Mouse (Mus musculus): ENCODE data around the gene Ablim2. TPM values are rescaled to one million over a fixed set of nuclear protein-coding genes. Genes with fewer than 3 reads are reported as not detected.

The Ablim2 gene
- polyA plus RNA-seq, 1 experiment from 2014 or later, result 32.6 TPM

DNA sequence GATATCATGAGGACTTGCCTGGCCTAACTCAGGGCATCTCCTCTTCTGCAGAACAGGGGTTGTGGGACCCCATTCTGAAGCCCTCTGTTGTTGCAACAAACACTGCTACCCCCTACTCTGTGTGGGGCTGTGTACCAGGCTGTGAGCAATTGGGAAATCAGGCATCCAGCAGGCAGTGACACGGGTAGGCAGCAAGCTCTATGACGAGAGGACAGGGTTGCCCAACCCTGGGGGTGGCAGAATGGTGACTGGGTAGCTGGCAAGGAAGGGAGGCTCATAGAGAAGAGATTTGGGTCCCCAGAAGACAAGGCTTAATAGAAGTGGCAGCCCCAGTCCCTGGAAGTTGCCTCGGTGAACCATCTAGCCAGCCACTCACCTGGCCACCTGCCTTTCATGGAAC is 31.8 kb upstream of the Ablim2 start:
- ATAC-seq (ENCODE audit: low FRiP score, low read depth), result no peak
- Histone ChIP-seq H3K4me3 (no peak overlapping the region), H3K27me3 (no peaks in the 10 kb centered on the region), H3K36me3 (no peaks in the 10 kb centered on the region), H3K4me1 (replicated peaks) (no peaks in the 10 kb centered on the region), H3K9ac (no peak overlapping the region), H3K9me3 (no peaks in the 10 kb centered on the region), H3K27ac (replicated peaks) (no peak overlapping the region), H3K4me2 (no peak overlapping the region)
- WGBS, result 77% methylated on average over 3 of the region's 3 CpGs

- Histone ChIP-seq H3K4me2 (peak overlapping the region; percentile 18; the same call in 1 of the 2 replicates), H3K9ac (no peak overlapping the region), H3K4me1 (replicated peaks) (no peaks in the 10 kb centered on the region), H3K9me3 (no peaks in the 10 kb centered on the region), H3K27me3 (no peaks in the 10 kb centered on the region), H3K27ac (replicated peaks) (no peak overlapping the region), H3K36me3 (no peaks in the 10 kb centered on the region), H3K4me3 (no peak overlapping the region)
- no peak for ATAC-seq (ENCODE audit: low FRiP score, low read depth)
- WGBS, result 92% methylated on average over 5 of the region's 5 CpGs
These were observed 30.2 kb upstream of the Ablim2 start for GRCm38 (mm10) chr5:35727447-35727846.

DNA sequence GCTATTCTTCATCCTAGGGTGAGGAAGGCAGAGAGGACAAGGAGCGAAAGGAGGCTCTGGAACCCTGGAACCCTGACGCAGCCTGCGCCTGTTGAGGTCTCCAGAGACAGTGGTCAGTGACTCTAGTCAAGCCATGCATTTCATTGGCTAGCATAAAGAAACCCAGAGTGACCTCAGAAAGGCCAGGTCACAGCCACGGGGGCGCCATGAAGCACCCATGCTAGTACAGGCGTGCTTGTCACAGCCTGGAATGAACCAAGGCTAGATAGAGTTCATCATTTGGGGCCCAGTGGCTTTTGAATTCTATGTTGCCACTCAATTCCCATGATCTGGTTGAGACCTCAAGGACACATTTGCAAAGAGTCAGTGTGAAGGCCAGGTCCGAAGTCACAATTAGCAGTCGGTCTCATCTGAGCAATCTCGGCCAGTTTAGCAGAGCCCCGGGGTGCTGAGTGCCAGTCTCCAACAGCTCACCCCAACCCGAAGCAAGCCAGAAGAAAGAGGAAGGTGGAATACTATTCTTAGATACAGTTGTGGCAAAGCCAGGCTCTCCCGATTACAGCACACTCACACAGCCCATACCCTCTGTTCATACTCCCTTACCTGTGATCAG is 29.2 kb upstream of the Ablim2 start:
- 92% methylated on average over 12 of the region's 12 CpGs for WGBS
- Histone ChIP-seq H3K9ac (no peak overlapping the region), H3K4me3 (no peak overlapping the region), H3K36me3 (no peaks in the 10 kb centered on the region), H3K27ac (replicated peaks) (no peak overlapping the region), H3K4me2 (peak overlapping the region; percentile 18), H3K4me1 (replicated peaks) (no peaks in the 10 kb centered on the region), H3K27me3 (no peaks in the 10 kb centered on the region), H3K9me3 (no peaks in the 10 kb centered on the region)
- no peak for ATAC-seq (ENCODE audit: low FRiP score, low read depth)

GRCm38 (mm10) chr5:35728957-35729460 is 28.7 kb upstream of the Ablim2 start:
- no peak overlapping the region for H3K9ac ChIP-seq
- no peaks in the 10 kb centered on the region for H3K9me3 ChIP-seq
- H3K36me3 ChIP-seq, result no peaks in the 10 kb centered on the region
- 0 out of 2 replicates have a peak overlapping the region, but pooled peaks have one; percentile 36 for H3K27ac ChIP-seq (replicated peaks)
- ATAC-seq (ENCODE audit: low FRiP score, low read depth), result no peak; the same call in 1 of the 2 replicates
- no peaks in the 10 kb centered on the region for H3K4me1 ChIP-seq (replicated peaks)
- 61% methylated on average over 11 of the region's 11 CpGs for WGBS
- no peak overlapping the region for H3K4me3 ChIP-seq
- H3K4me2 ChIP-seq, result no peak overlapping the region
- no peaks in the 10 kb centered on the region for H3K27me3 ChIP-seq

DNA sequence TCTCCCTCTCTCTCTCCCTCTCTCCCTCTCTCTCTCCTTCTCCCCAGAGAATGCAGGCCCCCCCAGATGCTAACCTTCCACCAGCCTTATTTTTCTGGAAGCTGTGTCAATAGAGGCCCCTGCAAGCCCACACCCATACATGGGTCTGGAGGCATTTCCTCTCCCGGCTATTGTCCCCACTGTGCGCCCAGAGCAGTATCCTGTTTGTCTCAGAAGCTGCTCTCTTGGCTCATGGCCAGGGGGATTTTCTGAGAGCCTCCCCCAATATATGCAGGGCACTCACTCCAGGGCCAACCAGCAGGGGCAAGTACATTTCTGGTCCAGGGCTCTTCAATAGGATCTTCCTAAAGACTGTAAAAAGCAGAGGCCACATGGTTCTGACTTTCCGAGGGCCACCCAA is 27.8 kb upstream of the Ablim2 start:
- Histone ChIP-seq H3K4me1 (replicated peaks) (no peaks in the 10 kb centered on the region), H3K4me3 (no peak overlapping the region), H3K9ac (no peak overlapping the region), H3K36me3 (no peaks in the 10 kb centered on the region), H3K4me2 (no peak overlapping the region), H3K27ac (replicated peaks) (0 out of 2 replicates have a peak overlapping the region, but pooled peaks have one; percentile 36), H3K27me3 (no peaks in the 10 kb centered on the region), H3K9me3 (no peaks in the 10 kb centered on the region)
- WGBS, result 69% methylated on average over 3 of the region's 3 CpGs
- no peak for ATAC-seq (ENCODE audit: low FRiP score, low read depth)

DNA sequence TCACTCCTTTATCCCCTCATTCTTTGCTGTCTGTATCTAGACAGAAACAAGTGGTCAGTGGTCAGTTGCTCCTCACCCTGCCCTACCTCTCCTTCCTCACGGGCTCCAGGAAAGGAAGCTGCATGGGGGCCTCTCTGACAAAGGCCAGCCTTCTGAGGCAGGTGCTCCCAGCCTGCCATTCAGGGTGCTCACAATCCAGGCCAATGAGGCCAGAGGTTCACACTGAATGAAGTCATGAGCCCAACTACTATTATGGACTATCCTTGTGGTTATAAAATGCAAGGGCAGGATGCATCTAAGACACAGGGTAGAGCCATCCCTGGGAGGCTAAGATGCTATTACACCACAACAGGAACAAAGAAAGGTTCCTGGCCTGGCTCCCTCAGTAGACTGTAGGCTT is 27.1 kb upstream of the Ablim2 start:
- H3K27ac ChIP-seq (replicated peaks), result no peak overlapping the region
- no peaks in the 10 kb centered on the region for H3K27me3 ChIP-seq
- no peak overlapping the region for H3K4me3 ChIP-seq
- H3K9me3 ChIP-seq, result no peaks in the 10 kb centered on the region
- no peaks in the 10 kb centered on the region for H3K4me1 ChIP-seq (replicated peaks)
- no peak overlapping the region for H3K4me2 ChIP-seq
- WGBS, result 76% methylated on average over 1 of the region's 1 CpGs
- no peaks in the 10 kb centered on the region for H3K36me3 ChIP-seq
- H3K9ac ChIP-seq, result no peak overlapping the region
- ATAC-seq (ENCODE audit: low FRiP score, low read depth), result no peak

GRCm38 (mm10) chr5:35731006-35731405 is 26.7 kb upstream of the Ablim2 start:
- Histone ChIP-seq H3K9ac (no peak overlapping the region), H3K4me2 (no peak overlapping the region), H3K36me3 (no peaks in the 10 kb centered on the region), H3K27me3 (no peaks in the 10 kb centered on the region), H3K27ac (replicated peaks) (no peak overlapping the region), H3K4me3 (no peak overlapping the region), H3K9me3 (no peaks in the 10 kb centered on the region), H3K4me1 (replicated peaks) (no peaks in the 10 kb centered on the region)
- 85% methylated on average over 4 of the region's 4 CpGs for WGBS
- no peak for ATAC-seq (ENCODE audit: low FRiP score, low read depth)

- no peak for ATAC-seq (ENCODE audit: low FRiP score, low read depth)
- Histone ChIP-seq H3K9ac (no peak overlapping the region), H3K4me2 (no peak overlapping the region), H3K27ac (replicated peaks) (no peak overlapping the region), H3K9me3 (no peaks in the 10 kb centered on the region), H3K27me3 (no peaks in the 10 kb centered on the region), H3K4me3 (no peak overlapping the region), H3K36me3 (no peaks in the 10 kb centered on the region), H3K4me1 (replicated peaks) (no peaks in the 10 kb centered on the region)
- 96% methylated on average over 2 of the region's 2 CpGs for WGBS
These were observed 24.2 kb upstream of the Ablim2 start for GRCm38 (mm10) chr5:35733523-35733922.

GRCm38 (mm10) chr5:35737231-35737901 is 20.3 kb upstream of the Ablim2 start:
- no peaks in the 10 kb centered on the region for H3K4me1 ChIP-seq (replicated peaks)
- 75% methylated on average over 20 of the region's 20 CpGs for WGBS
- no peak overlapping the region for H3K4me3 ChIP-seq
- no peak for ATAC-seq (ENCODE audit: low FRiP score, low read depth)
- no peak overlapping the region for H3K9ac ChIP-seq
- H3K9me3 ChIP-seq, result no peaks in the 10 kb centered on the region
- H3K36me3 ChIP-seq, result no peaks in the 10 kb centered on the region
- peaks cover 3% of the 10 kb centered on the region; the same call in 1 of the 2 replicates for H3K27me3 ChIP-seq
- H3K4me2 ChIP-seq, result no peak overlapping the region
- no peak overlapping the region for H3K27ac ChIP-seq (replicated peaks)

DNA sequence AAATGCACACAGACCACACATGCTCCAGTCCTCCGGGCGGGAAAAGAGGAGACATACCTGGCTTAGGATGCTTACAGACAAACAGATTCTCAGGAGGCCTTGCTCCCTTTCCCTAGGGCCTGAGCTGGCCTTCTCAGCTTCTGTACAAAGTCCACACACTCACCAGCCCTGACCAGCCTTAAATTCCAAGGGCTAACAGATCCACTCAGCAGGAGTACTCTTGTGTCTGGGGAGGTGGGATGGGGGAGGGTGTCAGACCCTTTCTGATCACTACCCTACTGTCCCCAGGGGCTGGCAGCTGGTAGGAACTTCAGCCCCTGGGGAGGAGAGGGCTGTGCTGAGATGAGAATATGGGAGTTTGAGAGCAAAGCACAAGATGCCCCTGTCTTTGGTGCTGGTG is 18.7 kb upstream of the Ablim2 start:
- no peak overlapping the region for H3K9ac ChIP-seq
- H3K4me3 ChIP-seq, result no peak overlapping the region
- 80% methylated on average over 2 of the region's 2 CpGs for WGBS
- H3K4me1 ChIP-seq (replicated peaks), result no peaks in the 10 kb centered on the region
- H3K4me2 ChIP-seq, result no peak overlapping the region
- H3K36me3 ChIP-seq, result no peaks in the 10 kb centered on the region
- H3K27me3 ChIP-seq, result peaks cover 3% of the 10 kb centered on the region; the same call in 1 of the 2 replicates
- no peak overlapping the region for H3K27ac ChIP-seq (replicated peaks)
- no peaks in the 10 kb centered on the region for H3K9me3 ChIP-seq
- ATAC-seq (ENCODE audit: low FRiP score, low read depth), result no peak

DNA sequence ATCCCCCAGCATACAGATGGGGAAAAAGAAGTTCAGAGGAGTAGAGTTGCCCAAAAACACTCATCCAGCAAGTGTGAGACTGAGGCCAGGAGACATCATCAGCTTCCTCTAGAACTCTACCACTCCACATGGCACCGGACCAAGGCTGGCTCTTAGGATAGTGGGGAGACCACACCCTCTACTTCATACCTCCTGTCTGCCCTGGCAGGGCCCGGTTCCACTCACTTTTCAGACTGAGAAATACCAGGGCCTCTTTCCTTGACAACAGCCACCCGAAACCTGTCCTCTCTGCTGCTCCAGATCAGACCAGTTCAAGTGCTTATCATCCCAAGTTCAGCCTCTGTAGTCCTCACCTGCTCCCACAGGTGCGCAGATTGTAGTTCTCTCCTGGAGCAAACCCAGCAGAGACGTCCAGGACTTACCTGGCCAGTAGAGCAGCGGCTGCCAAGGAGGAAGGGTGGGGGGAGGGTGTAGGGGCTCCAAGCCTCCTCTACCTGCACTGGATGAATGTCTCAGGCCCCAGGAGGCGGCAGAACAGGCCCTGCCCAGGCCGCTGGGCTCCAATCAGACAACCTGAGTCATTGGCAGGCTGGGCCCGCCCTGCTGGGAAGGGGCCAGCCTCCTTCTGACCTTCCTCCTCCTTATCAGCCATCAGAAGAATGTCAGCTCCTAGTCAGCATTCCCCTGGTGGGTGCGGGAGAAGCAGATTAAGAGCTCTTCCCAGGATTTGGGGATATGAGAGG is 18.0 kb upstream of the Ablim2 start, which contains the start of gene Sh3tc1:
Gene Sh3tc1, minus strand, starts transcription at position 452 of the 743 bp plus-strand sequence.
- Histone ChIP-seq H3K4me3 (no peak within 1 kb of the TSS), H3K36me3 (no peaks in the 10 kb centered on the region), H3K27ac (replicated peaks) (no peak within 1 kb of the TSS), H3K9me3 (no peaks in the 10 kb centered on the region), H3K4me1 (replicated peaks) (no peaks in the 10 kb centered on the region), H3K27me3 (peaks cover 3% of the 10 kb centered on the region; the same call in 1 of the 2 replicates), H3K9ac (no peak within 1 kb of the TSS), H3K4me2 (no peak within 1 kb of the TSS)
- 29% methylated on average over 10 of the region's 10 CpGs for WGBS
- ATAC-seq (ENCODE audit: low FRiP score, low read depth), result no peak

DNA sequence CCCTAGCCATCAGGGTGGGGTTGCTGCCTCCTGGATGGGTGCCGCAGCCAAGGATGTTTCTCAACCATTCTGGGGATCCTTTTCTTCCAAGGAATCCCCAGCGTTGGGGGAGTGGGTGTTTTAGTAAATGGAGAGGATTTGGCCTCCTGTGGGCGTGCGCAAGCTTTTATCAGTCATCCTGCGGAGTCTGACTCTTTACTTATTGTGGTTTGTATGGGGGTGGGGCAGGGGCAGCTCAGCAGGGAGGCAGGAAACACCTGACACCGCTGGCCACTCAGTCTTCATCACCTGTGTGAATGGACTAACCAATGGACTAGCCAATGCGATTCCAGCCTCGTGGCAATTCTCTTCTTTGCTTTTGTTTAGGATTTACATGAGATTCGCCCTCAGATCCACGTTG is 17.0 kb upstream of the Ablim2 start:
- no peak overlapping the region for H3K9ac ChIP-seq
- no peak for ATAC-seq (ENCODE audit: low FRiP score, low read depth)
- WGBS, result 15% methylated on average over 10 of the region's 10 CpGs
- H3K9me3 ChIP-seq, result no peaks in the 10 kb centered on the region
- peaks cover 3% of the 10 kb centered on the region; the same call in 1 of the 2 replicates for H3K27me3 ChIP-seq
- no peaks in the 10 kb centered on the region for H3K36me3 ChIP-seq
- no peaks in the 10 kb centered on the region for H3K4me1 ChIP-seq (replicated peaks)
- H3K4me2 ChIP-seq, result no peak overlapping the region
- no peak overlapping the region for H3K27ac ChIP-seq (replicated peaks)
- no peak overlapping the region for H3K4me3 ChIP-seq
